Mouse (Mus musculus) intestine, embryonic 16.5 days (tissue): Measurements from ENCODE around the gene Rapgefl1. TPM values are rescaled to one million over a fixed set of nuclear protein-coding genes. Genes with fewer than 3 reads are reported as not detected.

Source experiments
- ATAC-seq: fragments of 200-750 bp; cut with Nextera tagmentation; 2 replicates; pipeline ENCODE4 v1.8.0; 2017; ENCODE audit warnings: moderate TSS enrichment, moderate library complexity
- H3K27ac ChIP-seq: fragments of 300-500 bp; sonication (generic); 2 replicates; pipeline ENCODE4 v1.5.1; 2014; ENCODE audit warnings: mild to moderate bottlenecking, low read length
- H3K27me3 ChIP-seq: fragments of 300-500 bp; sonication (generic); replicated peaks from 2 replicates; pipeline ENCODE4 v1.6.1; 2014; ENCODE audit warnings: low read length, control low read depth, mixed read lengths; ENCODE audit not compliant: control insufficient read depth, insufficient read depth
- H3K36me3 ChIP-seq: fragments of 300-500 bp; sonication (generic); 2 replicates; pipeline ENCODE4 v1.6.1; 2014; ENCODE audit warnings: low read length, control low read depth; ENCODE audit not compliant: control insufficient read depth, insufficient read depth
- H3K4me1 ChIP-seq: fragments of 300-500 bp; sonication (generic); 2 replicates; pipeline ENCODE4 v1.6.1; 2014; ENCODE audit warnings: low read length, control low read depth, mixed read lengths; ENCODE audit not compliant: control insufficient read depth, insufficient read depth
- H3K4me2 ChIP-seq: fragments of 300-500 bp; sonication (generic); 2 replicates; pipeline ENCODE4 v1.6.1; 2014; ENCODE audit warnings: low read depth, low read length, control low read depth
- H3K4me3 ChIP-seq: fragments of 300-500 bp; sonication (generic); 2 replicates; pipeline ENCODE4 v1.5.1; 2014; ENCODE audit warnings: mild to moderate bottlenecking, low read length
- H3K9ac ChIP-seq: fragments of 300-500 bp; sonication (generic); 2 replicates; pipeline ENCODE4 v1.6.1; 2014; ENCODE audit warnings: low read depth, low read length
- H3K9me3 ChIP-seq: fragments of 300-500 bp; sonication (generic); 2 replicates; pipeline ENCODE4 v1.6.1; 2016; ENCODE audit warnings: low read length, control low read depth; ENCODE audit not compliant: control insufficient read depth
- WGBS: fragments of 180-500 bp; shearing (Covaris S2); extraction: QIAGEN DNeasy Blood & Tissue Kit; methylation state at CpG from one replicate; pipeline ENCODE4 v1.1.7; 2014; 5-methylcytosine and 5-hydroxymethylcytosine counted together
- polyA plus RNA-seq: library from polyadenylated mRNA; unstranded; fragments of >200 nt; fragmentation: Nextera tagmentation; extraction: Ambion mirVana; gene quantifications from 2 replicates; pipeline ENCODE4 v1.2.1, GENCODE M21; 2015

The Rapgefl1 gene
- 0.67 and 1.1 TPM in 2 replicates for polyA plus RNA-seq

GRCm38 (mm10) chr11:98836651-98837141 is at the start of gene Rapgefl1:
Gene Rapgefl1, plus strand, starts transcription at chr11:98836785.
- ATAC-seq, result peak; percentile 90

DNA sequence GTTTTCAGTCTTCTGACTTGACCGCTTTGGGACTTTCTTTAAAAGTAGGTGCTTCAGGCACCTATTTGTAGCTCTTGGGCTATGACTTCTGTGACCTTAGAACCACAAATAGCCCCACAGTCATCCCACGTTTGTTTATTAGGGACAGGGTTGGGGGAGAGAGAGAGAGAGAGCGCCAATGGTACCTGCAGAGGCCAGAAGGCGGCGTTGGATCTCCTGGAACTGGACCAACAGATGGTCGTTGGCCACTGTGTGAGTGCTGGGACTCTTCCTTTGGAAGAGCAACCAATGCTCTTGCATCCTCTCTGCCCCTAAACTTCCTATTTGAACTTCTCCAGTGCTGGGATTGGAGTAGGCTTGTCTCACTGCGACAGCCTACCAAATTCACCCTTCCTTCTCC is 49.4 kb upstream of the Rapgefl1 start:
- no peaks in the 10 kb centered on the region for H3K27me3 ChIP-seq
- H3K4me2 ChIP-seq, result no peak overlapping the region
- H3K36me3 ChIP-seq, result no peaks in the 10 kb centered on the region
- H3K4me3 ChIP-seq, result no peak overlapping the region
- H3K9me3 ChIP-seq, result no peaks in the 10 kb centered on the region
- peaks cover 45% of the 10 kb centered on the region for H3K4me1 ChIP-seq
- peak overlapping the region; percentile 90 for H3K27ac ChIP-seq
- no peak overlapping the region for H3K9ac ChIP-seq
- 29% methylated on average over 7 of the region's 7 CpGs for WGBS
- ATAC-seq, result no peak

More at GRCm38 (mm10) chr11:98836651-98837141, at the start of gene Rapgefl1:
- Histone ChIP-seq H3K4me3 (peak within 1 kb of the TSS; percentile 80), H3K9me3 (no peaks in the 10 kb centered on the region), H3K4me1 (peaks cover 23% of the 10 kb centered on the region), H3K9ac (peak within 1 kb of the TSS; percentile 81), H3K4me2 (peak within 1 kb of the TSS; percentile 100), H3K27me3 (no peaks in the 10 kb centered on the region), H3K36me3 (peaks cover 7% of the 10 kb centered on the region), H3K27ac (peak within 1 kb of the TSS; percentile 25; the same call in 1 of the 2 replicates)
- under 1% methylated on average over 47 of the region's 48 CpGs for WGBS

GRCm38 (mm10) chr11:98787691-98788090 is 48.9 kb upstream of the Rapgefl1 start:
- H3K9ac ChIP-seq, result no peak overlapping the region
- no peaks in the 10 kb centered on the region for H3K36me3 ChIP-seq
- H3K4me1 ChIP-seq, result peaks cover 41% of the 10 kb centered on the region
- H3K27ac ChIP-seq, result no peak overlapping the region
- 96% methylated on average over 1 of the region's 1 CpGs for WGBS
- no peak overlapping the region for H3K4me2 ChIP-seq
- ATAC-seq, result no peak
- no peak overlapping the region for H3K4me3 ChIP-seq
- H3K27me3 ChIP-seq, result no peaks in the 10 kb centered on the region
- H3K9me3 ChIP-seq, result no peaks in the 10 kb centered on the region

DNA sequence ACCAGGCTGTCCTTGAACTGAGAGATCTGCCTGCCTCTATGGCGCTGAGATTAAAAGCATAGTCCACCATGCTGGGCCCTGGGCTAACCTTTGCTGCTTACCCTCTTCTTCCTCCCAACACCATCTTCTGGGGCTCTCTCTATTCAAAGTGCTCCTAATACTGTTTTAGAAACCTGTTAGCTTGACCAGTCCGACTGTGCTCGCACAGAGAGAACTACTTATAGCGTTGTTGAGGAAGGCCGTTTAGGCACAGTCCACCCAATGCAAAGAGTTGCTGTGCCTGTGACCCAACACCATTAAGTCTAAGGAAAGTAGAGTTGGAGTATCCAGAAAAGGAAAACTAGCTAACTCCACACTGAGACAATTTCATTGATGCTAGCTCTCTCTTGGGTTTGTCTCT is 48.4 kb upstream of the Rapgefl1 start:
- H3K4me1 ChIP-seq, result peaks cover 36% of the 10 kb centered on the region
- H3K9ac ChIP-seq, result peak overlapping the region; percentile 31; the same call in 1 of the 2 replicates

DNA sequence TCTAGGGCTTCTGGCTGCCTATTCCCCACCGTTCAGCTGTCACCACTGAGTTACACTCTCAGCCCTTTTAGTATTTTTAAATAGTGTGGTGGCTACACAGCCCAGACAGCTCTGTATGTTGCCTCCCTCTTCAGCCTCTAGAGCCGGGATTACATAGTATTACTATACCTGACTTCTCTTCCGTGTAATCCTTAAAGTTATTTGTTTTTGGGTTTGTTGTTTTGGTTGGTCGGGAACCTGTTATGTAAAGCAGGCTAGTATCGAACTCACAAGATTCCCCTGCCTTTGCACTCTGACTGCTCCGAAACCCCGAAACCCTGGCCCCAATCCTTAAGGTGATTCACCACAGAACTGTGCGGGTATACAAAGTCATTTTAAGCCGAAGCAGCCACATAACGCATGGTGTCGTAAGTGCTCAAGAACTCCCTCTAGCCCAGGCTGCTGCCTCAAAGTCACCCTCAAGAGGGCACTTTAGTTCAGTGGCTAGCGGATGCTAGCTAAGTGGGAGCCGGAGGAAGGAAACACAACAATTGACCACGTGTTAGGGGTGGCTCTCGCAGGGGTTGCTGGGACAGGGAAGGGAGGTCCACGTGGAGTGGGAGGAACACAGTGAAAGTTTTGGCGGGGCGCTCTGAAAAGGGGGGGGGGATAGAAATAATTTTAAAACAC is 47.9 kb upstream of the Rapgefl1 start:
- H3K4me1 ChIP-seq, result peaks cover 33% of the 10 kb centered on the region
- peak overlapping the region; percentile 67; the same call in 1 of the 2 replicates for H3K9ac ChIP-seq
- no peaks in the 10 kb centered on the region for H3K27me3 ChIP-seq
- ATAC-seq, result peak; percentile 76
- H3K4me3 ChIP-seq, result peak overlapping the region; percentile 56
- H3K27ac ChIP-seq, result peak overlapping the region; percentile 76
- H3K4me2 ChIP-seq, result peak overlapping the region; percentile 86
- 11% methylated on average over 18 of the region's 18 CpGs for WGBS
- H3K36me3 ChIP-seq, result no peaks in the 10 kb centered on the region
- H3K9me3 ChIP-seq, result no peaks in the 10 kb centered on the region

More for the DNA sequence above, 48.4 kb upstream of the Rapgefl1 start:
- no peaks in the 10 kb centered on the region for H3K27me3 ChIP-seq
- H3K4me2 ChIP-seq, result no peak overlapping the region
- ATAC-seq, result no peak
- no peaks in the 10 kb centered on the region for H3K9me3 ChIP-seq
- H3K36me3 ChIP-seq, result no peaks in the 10 kb centered on the region
- no peak overlapping the region for H3K4me3 ChIP-seq
- H3K27ac ChIP-seq, result peak overlapping the region; percentile 62
- 92% methylated on average over 5 of the region's 5 CpGs for WGBS

GRCm38 (mm10) chr11:98789219-98789807 is 47.3 kb upstream of the Rapgefl1 start:
- Histone ChIP-seq H3K27ac (peak overlapping the region; percentile 76), H3K4me2 (peak overlapping the region; percentile 86), H3K27me3 (no peaks in the 10 kb centered on the region), H3K9me3 (no peaks in the 10 kb centered on the region), H3K4me1 (peaks cover 31% of the 10 kb centered on the region), H3K9ac (peak overlapping the region; percentile 67), H3K4me3 (peak overlapping the region; percentile 56), H3K36me3 (no peaks in the 10 kb centered on the region)
- under 1% methylated on average over 25 of the region's 25 CpGs for WGBS
- ATAC-seq, result 0 out of 2 replicates have a peak, but pooled peaks have one; percentile 16

DNA sequence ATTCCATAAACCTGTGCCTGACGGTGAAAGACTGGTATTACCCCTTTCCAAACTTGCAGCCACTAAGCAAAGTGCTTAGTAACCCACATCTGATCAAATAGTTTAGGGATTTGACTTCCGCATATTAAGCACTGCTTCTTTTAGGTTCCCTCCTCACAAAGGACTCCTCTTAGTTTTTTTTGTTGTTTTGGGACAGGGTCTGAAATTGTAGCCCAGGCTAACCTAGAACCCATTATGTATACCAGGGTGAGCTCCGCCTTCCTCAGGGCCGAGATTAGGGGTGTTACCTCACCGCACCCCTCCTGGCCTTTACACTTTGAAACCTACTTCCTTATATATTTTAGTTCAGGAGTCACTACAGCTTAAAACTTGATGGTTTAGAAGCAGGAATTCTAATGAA is 46.8 kb upstream of the Rapgefl1 start:
- Histone ChIP-seq H3K9ac (peak overlapping the region; percentile 67), H3K4me2 (peak overlapping the region; percentile 86), H3K4me1 (peaks cover 31% of the 10 kb centered on the region), H3K27me3 (no peaks in the 10 kb centered on the region), H3K27ac (0 out of 2 replicates have a peak overlapping the region, but pooled peaks have one; percentile 6), H3K9me3 (no peaks in the 10 kb centered on the region), H3K36me3 (no peaks in the 10 kb centered on the region), H3K4me3 (peak overlapping the region; percentile 56)
- ATAC-seq, result no peak
- WGBS, result 32% methylated on average over 5 of the region's 5 CpGs

DNA sequence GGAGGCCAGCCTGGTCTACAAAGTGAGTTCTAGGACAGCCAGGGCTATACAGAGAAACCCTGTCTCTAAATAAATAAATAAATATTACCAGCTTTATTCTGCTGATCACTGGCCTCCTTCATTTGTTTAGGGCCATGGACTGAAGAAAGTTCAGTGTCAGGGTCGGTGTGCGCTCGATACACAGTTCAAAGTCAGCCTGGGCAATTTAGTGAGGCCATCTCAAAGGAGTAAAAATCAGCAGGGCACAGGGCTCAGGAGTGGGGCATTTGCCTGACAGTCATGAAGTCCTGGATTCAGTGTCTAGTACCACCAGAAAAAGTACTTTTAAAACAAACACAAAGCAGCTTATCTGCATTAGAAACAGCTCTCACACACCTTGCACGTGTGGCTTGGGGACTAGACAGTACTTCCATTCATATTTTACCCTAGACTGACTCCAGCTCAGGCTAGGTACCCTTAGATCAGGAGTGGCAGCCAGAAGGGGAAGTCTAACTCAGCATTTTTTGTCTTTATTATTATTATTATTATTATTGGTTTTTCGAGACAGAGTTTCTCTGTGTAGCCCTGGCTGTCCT is 45.9 kb upstream of the Rapgefl1 start:
- 75% methylated on average over 5 of the region's 5 CpGs for WGBS
- Histone ChIP-seq H3K9ac (no peak overlapping the region), H3K4me1 (peaks cover 25% of the 10 kb centered on the region), H3K27me3 (no peaks in the 10 kb centered on the region), H3K9me3 (no peaks in the 10 kb centered on the region), H3K36me3 (no peaks in the 10 kb centered on the region), H3K4me3 (no peak overlapping the region), H3K4me2 (no peak overlapping the region), H3K27ac (0 out of 2 replicates have a peak overlapping the region, but pooled peaks have one; percentile 10)
- no peak for ATAC-seq

GRCm38 (mm10) chr11:98791448-98791847 is 45.1 kb upstream of the Rapgefl1 start:
- WGBS, result 69% methylated on average over 1 of the region's 1 CpGs
- no peak overlapping the region for H3K4me3 ChIP-seq
- peaks cover 18% of the 10 kb centered on the region for H3K4me1 ChIP-seq
- no peak overlapping the region for H3K27ac ChIP-seq
- H3K27me3 ChIP-seq, result no peaks in the 10 kb centered on the region
- no peak overlapping the region for H3K4me2 ChIP-seq
- no peak overlapping the region for H3K9ac ChIP-seq
- H3K9me3 ChIP-seq, result no peaks in the 10 kb centered on the region
- no peaks in the 10 kb centered on the region for H3K36me3 ChIP-seq
- no peak for ATAC-seq
